Mouse (Mus musculus) lung, postnatal 36 days (tissue): ENCODE measurements around the gene Ints1.
A peak's percentile ranks its signal among the peaks of the same experiment; 100 is the strongest.

ENCODE experiments used
- DNase-seq: peaks from one replicate; pipeline ENCODE4 v3.0.0; 2022; ENCODE audit warnings: mixed read lengths

The Ints1 gene

DNA sequence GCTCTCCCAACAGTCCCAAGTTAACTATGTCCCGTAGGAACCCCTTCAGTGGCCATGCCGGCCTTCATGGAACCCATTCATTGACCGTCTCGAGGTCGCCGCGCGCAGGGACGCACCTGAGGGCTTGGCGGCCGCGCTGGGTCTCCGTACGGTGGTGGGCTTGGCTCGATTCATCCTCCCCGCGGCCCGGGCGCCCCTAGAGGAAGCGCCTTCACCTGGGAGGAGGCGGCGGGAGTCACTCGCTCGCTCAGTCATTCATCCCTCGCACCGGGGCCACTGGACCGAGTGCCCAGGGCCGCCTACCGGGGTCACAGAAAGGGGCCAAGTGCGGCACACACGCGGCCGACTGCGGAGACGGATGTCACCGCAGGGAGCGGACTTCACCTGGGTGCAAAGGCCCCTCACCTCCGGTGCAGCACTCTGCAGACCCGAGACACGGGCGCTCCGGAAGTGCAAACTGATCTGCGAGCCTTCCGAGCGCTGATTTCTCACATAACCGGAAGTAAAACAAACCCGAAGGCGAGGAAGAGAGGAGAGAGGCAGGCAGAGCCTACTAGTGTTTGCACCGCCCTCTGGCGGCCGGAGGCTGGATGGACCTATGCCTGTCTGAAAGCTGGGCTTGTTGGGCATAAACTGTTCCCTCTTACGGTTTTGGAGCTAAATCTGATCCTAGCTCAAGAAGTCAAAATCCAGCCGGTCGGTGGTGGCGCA lies at the start of gene Ints1:
Ints1 (minus strand) TSS at position 459 of the 711 bp plus-strand sequence.
- peak; percentile 99 for DNase-seq

DNA sequence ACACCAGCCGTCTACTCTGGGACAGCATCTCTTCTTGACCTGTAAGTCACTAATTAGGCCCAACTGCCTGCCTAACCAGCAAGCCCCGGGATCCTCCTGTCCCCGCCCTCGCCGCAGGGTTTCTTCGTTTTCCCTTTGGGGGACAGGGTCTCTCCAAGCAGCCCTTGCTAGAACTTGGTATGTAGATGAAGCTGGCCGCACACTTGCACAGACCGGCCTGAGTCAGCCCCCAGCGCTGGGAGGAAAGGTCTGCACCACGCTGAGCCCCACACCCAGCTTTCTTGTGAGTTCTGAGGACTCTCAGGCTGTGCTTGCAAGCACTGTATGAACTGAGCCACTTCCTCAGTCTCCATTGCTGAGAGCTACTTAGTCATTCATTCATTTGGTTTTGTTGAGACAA lies 49.1 kb upstream of the Ints1 start:
- no peak for DNase-seq

DNA sequence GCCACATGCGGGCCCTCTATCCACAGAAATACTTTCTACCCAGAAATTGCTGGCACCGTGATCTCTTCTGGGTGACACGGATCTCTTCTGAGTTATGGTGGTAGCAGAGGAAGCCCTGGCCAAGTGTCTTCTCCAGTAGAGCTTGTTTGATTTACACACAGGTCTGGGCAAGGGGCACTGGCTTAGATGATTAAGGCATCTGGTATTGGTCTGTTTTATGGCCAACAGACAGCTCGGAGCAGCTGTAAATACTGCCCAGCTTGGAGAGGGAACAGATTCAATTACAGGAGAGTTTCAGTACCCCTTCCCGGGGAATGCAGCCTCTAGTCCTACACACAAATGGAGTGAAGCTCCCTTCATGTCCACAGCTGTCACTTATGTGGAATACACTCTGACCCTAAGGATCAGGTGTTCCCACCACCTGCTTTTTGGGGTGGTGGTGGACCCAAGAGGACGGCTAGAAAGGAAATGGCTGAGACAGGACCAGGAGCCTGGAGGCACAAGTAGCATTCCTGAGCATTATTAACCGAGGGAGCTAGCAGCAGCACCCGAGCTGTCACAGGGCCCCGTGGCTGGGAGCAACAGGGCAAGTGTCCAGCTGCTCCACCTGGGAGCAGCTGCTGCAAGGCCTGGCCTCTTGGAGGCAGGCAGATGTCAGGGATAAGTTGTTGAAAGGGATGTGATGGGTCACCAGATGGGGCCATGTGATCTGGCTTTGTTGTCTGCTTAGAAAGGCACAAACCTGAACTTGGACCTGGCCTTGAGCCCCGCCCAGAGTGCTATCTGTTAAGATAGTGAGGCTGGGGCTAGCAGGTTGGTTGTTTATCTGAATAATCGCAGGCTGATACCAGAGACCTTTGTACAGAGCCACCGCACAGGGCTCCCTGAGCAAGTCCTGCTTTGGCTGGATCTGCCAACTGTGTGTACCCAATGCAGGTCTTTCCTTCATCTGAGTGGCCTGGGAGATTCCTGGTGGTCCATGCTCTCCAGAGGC lies 46.3 kb upstream of the Ints1 start:
- no peak for DNase-seq

DNA sequence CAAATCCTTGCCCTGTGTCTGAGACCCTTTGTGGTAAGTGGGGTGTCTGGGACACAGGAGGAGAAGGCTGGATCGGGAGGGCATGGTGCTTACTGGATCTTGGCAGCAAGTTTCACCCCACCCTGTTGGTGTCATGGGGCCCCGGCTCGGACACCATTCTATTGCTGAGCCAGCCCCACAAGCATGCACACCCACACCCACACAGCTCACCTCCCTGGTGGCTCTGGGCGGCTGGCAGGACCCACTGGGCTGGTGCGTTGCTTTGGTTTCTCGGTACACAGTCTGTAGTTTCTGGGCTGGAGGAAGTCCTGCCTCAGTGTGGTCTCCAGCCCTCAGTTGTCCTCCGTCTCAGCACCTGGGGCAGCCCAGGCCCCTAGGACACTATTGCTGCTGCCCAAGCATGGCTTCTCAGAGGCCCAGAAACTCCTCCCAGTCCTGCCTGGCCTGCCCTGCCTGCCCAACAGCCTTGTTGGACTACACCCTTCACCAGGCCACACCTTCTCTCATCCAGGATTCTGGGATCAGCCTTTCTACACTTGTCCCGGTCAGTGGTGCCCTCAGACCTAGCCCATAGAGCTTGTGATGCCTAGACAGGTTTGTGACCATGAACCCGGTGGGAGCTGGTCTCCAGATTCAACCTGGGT lies 44.2 kb upstream of the Ints1 start, which contains the start of gene Tmem184a:
Tmem184a (minus strand) TSS at position 380 of the 644 bp plus-strand sequence.
- no peak for DNase-seq

DNA sequence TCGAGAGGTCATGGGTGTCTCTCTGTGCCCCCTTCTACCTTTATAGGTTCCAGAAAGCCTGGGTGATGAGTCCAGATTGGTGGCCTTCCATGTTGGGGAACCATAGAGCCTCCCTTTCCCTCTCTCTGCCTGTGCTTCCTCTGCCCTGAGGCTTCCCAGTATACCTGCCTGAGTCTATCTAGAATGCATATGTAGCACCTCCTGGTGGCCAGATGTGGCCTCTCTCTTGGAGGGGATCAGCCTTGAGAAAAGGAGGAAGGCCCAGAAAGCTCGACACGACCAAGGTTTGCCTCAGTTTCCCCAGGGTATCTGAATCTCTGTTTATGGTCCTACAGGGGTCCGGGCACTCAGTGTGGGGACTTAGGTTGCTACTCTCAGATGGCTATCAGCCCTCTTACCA lies 43.3 kb upstream of the Ints1 start:
- peak; percentile 82 for DNase-seq

DNA sequence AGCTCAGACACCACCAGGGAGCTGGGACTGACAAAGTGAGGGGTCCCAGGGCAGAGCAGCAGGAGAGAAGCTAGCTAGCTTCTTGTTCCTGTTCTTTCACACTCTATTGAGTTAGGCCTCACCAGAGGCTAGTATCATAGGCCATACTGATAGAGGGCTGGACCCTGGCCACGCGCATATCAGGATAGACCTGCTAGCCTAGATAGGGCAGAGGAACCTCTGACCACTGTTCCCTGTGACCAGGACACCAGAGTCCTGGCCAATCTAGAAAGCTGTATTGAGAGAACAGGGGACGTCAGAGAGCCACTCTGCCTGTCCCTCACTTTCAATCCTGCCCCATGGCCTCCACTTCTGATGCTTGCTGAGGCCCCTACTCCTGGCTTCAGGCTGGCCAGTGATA lies 42.6 kb upstream of the Ints1 start:
- no peak for DNase-seq

DNA sequence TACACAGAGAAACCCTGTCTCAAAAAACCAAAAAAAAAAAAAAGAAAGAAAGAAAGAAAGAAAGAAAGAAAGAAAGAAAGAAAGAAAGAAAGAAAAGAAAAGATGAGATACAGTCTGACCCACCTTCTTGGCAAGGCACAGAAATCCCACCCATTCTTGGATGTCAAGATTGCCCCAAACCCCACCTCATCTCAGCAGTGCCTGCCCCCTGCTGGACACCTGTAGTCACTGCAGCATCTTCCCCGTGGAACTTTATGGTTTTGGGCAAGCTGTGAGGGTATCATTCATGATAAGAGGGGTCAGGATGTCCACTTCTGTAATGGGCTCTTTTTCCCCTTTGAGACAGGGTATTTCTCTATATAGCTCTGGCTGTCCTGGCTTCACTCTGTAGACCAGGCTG lies 41.8 kb upstream of the Ints1 start:
- DNase-seq: peak; percentile 20

DNA sequence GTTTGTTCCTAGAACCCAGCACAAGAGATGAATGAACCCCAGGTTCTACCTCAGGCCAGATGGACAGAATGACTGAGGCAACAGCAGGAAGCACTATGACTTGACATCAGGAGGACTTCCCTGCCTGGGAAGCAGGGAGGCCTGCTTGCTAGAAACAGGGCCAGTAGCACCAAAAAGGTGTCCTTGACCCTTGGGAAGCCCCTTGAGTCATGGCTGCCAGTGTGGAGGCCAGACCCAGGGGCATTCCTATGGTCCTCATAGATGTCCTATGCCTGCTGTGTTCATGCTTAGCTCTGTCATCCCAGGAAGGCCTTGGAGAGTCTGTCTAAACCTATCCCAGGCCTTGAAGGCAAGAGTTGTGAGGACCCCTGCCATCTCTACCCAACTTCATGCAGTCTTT lies 41.0 kb upstream of the Ints1 start:
- DNase-seq: no peak

DNA sequence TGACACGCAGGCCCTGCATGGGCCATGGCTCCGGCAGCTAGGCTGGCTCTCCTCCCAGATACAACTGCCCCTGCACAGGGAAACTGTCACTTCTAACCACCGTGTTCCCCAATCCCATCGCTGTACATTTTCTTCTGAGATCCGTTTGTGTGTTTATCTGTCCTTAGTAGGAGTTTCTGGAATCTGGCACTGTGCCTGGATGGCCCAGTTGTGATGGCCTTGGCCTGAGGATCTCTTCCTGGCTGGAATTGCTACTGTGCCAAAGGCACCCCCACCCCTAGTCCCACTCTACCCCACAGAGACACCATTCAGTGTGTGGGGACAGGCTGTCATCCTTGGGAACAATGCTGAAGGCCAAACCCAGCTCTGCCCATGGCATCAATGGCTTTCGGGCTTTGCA lies 40.5 kb upstream of the Ints1 start:
- DNase-seq: no peak

DNA sequence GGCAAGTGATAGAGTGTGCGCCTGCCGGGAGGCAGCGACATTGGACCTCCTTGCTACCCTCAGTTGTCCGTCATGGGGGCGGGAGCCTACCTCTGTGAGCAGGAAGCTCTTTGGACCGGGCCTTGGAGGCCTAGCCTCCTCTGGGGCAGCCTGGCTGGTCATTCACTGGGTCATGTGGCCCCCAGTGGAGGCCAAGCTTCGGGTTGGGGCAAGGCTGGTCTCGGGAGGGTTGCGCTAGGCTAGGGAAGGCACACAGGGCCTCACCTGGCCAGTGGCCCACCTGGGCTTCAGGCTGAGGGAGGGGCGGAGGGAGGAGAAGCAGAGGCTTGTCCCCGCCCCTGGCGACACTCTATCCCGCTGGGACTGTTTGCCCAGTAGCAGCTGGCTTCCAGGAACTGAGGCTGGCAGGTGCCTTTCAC lies 38.5 kb upstream of the Ints1 start:
- peak; percentile 89 for DNase-seq

DNA sequence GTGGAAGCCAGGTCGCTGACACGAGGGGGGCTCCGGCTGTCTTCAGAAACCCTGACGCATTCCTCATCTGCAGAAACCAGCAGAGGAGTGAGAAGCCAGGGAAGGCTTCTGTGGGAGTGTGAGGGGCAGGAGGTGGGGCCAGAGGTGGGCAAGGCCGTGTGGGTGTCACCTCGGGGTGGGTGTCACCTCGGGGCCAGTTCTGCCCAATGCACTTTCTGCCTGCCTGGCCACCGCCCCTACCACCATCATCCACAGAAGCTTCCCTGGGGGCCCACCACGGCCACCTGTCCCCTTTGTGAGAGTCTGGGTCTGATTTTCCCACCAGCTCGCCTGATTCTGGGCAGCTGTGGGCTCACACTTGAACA lies 37.6 kb upstream of the Ints1 start:
- no peak for DNase-seq

DNA sequence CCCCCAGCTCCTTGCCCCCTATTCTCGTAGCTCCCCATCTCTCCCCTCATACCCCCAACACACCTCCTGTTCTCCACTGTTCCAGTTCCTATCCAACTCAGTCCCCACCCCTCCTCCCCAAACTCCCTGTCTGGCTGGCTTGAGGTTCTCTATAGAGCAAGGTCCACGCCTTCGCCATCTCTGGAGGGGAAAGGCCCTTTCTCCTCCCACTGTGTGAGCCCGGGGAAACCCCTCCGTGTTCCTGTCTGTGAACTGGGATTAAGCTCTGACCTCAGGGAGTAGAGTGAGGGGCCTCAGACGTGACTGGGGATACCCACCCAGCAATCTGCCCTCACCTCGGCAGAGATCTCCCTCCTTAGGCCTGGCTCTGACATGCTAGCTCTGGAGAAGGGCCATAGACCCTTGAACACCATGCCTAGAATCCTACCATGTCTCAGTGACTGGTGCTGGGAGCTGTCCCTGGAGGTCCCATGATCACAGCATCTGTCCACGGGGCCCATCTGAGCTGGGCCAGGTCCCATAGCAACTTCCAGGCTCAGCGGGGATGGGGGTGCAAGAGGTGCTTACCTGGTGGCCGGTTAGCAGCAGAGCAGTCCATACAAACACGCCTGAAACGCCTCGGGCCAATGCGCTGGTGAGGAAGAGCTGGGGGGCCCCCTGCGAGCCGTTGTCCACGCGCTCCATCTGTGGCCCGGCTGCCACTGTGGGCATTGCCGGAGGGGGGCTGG lies 37.1 kb upstream of the Ints1 start:
- no peak for DNase-seq

DNA sequence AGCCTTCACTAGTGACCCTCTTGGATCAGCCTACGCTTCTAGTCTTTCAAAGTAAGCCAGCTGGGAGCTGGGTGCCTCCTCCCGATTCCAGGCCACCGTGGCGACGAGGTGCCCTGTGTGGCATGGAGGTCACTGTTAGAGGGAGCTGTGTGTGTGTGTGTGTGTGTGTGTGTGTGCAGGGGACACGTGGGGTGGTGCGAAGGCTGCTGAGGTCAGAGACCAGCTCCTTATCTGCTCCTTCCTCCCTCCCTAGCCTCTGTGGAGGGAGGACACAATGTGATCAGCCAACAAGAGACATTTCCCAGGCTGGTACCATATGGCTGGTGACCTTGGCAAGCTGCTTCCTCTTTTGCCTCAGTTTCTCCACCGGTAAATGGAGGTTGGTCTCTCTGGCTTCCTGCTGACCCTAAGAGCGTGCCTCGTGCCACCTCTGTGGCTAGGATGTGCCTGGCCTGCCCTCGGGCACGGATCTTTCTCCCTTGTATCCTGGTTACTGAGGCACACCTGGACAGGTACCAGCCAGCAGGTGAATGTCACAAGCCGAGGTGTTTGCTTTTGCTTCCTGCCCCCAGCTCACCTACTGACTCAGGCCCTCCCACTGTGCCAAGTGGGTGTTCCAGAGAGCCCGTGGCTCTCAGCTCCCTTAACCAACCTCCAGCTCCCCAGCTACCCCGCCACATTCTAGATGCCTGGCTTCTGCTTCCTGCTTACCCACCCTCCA lies 36.4 kb upstream of the Ints1 start:
- DNase-seq: peak; percentile 71

DNA sequence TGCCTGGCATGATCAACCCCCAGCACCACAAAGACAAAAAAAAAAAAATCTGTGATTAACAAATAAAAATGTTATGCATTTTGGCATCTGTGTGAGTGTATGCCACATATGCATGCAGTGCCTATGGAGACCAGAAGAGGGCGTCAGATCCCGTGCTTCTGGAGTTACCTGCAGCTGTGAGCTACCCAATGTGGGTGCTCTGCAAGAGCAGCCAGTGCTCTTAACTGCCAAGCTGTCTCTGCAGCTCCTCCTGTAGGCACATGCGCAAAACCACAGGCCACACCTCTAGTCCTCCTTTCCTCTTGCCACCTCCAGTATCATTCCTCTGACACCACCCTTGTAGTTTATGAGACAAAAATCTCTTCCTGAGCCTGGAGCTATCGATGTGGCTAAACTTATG lies 33.9 kb upstream of the Ints1 start:
- DNase-seq: no peak

DNA sequence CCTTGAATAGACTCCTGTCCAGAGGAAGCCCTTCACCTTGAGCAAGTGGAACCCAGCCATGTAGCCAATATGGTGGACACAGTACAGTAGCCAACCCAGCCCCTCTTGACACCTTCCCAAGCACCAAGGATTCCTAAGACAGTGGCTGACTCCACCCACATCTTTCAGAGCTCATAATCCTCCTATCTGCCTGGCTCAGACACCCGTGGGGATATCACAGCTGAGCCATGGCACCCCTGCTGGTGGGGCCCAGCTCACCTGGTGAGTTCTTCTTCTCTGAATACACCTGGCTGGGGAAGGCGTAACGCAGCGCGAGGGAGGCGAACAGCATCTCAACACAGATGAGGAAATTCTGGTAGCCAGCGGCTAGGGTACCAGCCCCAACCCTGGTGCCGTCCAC lies 30.4 kb upstream of the Ints1 start:
- no peak for DNase-seq

DNA sequence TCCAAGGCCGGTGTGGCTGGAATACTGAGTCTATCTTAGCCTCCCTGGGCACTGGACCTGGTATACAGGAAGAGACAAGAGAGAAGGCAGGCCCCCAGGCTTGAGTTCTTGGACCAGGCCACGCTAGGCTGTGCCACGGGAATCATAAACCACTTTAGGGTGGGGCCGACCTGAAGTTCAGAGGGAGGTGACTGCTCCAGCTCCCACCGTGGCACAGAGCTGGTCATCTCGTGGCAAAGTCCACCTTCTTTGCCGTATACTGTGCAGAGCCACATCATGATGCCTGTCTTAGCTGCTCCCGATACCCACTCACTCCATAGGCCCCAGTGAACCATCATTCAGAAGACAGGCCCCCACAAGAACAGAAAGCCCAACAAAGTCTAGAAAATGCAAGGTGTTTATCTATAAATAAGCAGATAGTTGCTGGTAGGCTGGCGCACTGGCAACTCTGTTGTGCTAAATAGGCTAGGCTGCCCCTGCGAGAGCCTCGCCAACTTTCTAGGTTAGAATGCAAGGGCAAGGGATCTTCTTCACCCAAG lies 29.2 kb upstream of the Ints1 start:
- no peak for DNase-seq

DNA sequence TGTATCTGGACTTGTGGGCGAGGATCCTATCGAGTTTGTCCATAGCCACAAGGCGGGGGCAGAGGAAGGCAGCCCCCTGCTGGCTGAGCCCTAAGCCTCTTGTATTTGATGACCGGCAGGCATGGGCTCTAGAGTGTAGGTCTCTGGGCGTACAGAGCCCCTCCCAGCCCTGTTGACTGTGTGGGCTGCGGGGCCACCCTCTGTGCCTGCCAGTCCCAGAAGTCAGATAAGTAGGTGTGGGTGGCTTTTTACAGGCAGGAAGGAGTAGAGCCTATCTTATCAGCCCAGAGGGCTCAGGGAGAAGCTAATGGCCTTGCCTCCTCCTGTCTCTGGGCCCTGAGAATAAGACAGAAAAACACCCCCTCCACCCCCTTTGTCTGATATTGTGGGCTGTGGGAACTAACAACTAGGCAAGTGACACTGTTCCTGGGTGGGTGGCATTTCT lies 28.7 kb upstream of the Ints1 start:
- no peak for DNase-seq

DNA sequence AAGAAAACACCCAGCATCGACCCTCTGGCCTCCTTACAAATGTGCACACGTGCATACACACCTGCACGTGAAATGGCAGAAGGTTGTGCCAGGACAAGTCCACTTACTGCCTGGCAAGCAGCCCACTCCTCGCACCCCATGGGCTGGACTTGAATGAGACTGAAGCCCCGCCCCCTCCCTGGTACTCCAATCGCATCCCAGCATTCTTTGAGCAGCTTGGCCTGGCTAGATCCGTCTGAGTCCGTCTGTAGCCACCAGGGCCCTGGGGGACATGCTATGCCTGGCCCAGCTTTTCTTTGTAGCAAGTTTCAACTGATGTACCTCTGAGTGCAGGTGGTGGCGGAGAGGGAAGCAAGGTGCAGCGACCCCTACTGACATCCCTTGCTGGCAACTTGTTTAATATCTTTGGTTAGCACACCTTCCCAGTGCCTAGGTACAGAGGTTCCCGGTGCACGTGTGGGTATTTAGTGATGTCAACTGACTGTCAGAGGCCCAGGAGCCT lies 28.2 kb upstream of the Ints1 start:
- peak; percentile 92 for DNase-seq

DNA sequence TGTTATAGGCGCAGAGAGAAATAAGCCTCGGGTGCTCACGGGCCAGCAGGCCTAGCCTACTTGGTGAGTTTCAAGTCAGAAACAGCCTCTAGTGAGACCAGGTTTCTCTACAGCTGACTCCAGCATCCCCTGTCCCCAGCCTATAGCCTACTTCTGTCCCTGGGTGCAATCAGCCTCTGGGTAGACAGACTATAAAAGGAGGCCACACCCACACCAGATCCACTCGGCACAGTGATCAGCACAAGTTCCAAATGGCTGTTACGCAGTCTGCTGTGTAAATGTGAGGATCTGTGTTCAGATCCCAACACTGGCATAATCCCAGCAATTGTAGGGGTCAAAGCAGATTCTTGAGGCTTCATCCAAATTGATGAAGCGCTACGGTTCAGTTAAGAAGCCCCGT lies 27.7 kb upstream of the Ints1 start:
- no peak for DNase-seq

DNA sequence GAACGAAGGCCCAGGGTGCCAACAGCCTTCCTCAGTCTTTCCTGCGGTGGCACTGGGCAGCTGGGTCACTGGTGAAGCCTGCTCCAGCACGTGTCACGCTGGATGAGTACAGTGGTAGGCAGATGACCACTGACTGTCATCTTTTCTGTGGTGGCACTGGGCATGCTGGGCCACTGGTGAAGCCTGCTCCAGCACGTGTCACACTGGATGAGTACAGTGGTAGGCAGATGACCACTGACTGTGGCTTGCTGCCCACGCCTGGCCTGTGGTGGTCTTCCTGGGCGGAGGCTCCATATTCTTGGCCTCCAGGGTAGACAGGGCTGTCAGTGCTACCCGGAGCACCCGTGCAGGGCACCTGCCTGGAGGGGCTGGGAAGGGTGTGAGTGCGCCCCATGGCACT lies 26.4 kb upstream of the Ints1 start:
- DNase-seq: no peak

DNA sequence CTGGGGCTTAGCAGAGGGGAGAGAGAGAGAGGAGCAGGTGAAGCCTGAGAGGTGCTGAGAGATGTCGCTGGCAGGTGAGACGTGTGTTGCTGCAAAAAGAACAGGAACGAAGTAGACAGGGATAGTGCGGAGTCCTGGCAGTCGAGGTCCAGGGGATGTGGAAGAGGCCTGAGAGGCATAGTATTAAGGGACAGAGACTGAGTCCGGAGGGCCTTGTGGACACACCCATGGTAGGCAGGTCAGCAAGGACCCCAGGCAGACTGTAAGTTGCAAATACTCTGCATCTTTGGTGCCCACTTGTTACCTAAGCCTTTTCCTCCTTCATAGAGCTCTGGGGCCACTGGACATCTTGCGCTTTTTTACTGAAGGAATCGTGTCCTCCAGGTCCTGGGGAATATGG lies 25.8 kb upstream of the Ints1 start:
- no peak for DNase-seq
